Mouse (Mus musculus): ENCODE results near the gene 5031410I06Rik. TPM values are rescaled to one million over a fixed set of nuclear protein-coding genes. Genes with fewer than 3 reads are reported as not detected.
"Not testable (repeated sequence)": the region's sequence is repeated elsewhere in the genome, so short reads cannot be mapped to it uniquely, and the experiment has no call there.

The 5031410I06Rik gene
- 0.20 TPM in 1 of 2 replicates, not detected in the other for polyA plus RNA-seq (2015; fragmentation: Nextera tagmentation; extraction: Ambion mirVana)

DNA sequence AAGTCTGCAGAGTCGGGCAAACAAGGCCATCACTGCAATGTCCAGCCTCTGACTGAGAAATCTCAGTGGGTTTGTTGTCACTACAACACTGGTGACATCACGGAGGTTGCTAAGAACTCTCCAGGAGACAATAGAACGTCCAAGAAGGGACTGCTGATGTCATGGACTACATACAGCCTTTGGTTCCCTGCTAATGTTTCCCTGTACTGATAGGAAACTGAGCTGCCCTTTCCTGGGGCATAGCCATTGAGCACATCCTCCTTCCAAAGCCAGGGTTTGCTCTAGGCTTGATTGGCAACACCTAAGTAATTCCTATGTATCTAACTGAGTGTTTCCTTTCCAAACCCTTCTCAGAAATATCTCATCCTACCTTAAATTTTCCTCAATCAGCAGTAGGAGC, at the start of gene 5031410I06Rik:
Gene 5031410I06Rik (minus strand): TSS at position 101 of the 400 bp plus-strand sequence.
- WGBS: no CpG with 5 or more reads among the region's 3 CpGs
- H3K9ac ChIP-seq (ENCODE audit: low read length); H3K9me3 ChIP-seq (ENCODE audit: control insufficient read depth, low read length); H3K27me3 ChIP-seq (ENCODE audit: control insufficient read depth, insufficient read depth, low read depth, low read length); H3K4me2 ChIP-seq (ENCODE audit: low read depth, low read length); H3K4me3 ChIP-seq (ENCODE audit: low read length); H3K27ac ChIP-seq (ENCODE audit: low read length); ATAC-seq (ENCODE audit: low read depth); H3K36me3 ChIP-seq (ENCODE audit: control insufficient read depth, insufficient read depth, low read length); H3K4me1 ChIP-seq (replicated peaks; ENCODE audit: control insufficient read depth, insufficient read depth, low read length): not testable (repeated sequence)

DNA sequence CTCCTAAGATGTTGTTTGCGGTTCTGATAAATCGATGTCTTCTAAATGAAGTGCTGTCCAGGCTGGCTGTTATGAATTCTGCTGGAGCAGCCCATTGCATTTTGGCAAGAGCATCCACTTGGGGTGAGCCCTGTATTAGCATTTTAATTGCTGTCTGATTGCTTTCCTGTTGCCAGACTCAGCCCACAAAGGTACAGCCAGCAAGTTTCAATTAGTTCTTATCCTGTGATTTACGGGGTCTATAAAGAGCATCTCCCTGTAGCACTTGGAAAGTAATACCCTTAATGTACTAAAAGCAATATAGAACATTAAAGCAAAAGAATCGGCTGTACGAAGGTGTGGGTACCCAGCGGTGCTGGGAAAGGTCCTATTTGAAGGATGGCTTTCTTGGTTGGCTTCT, 37.7 kb upstream of the 5031410I06Rik start:
- H3K27ac ChIP-seq (ENCODE audit: low read length): no peak overlapping the region
- H3K9ac ChIP-seq (ENCODE audit: low read length): no peak overlapping the region
- H3K4me3 ChIP-seq (ENCODE audit: low read length): no peak overlapping the region
- WGBS: 87% methylated on average over 6 of the region's 6 CpGs
- no peaks in the 10 kb centered on the region for H3K27me3 ChIP-seq (ENCODE audit: control insufficient read depth, insufficient read depth, low read depth, low read length)
- no peaks in the 10 kb centered on the region for H3K9me3 ChIP-seq (ENCODE audit: control insufficient read depth, low read length)
- H3K4me2 ChIP-seq (ENCODE audit: low read depth, low read length): no peak overlapping the region
- no peaks in the 10 kb centered on the region for H3K36me3 ChIP-seq (ENCODE audit: control insufficient read depth, insufficient read depth, low read length)
- H3K4me1 ChIP-seq (replicated peaks; ENCODE audit: control insufficient read depth, insufficient read depth, low read length): no peaks in the 10 kb centered on the region
- no peak for ATAC-seq (ENCODE audit: low read depth)

DNA sequence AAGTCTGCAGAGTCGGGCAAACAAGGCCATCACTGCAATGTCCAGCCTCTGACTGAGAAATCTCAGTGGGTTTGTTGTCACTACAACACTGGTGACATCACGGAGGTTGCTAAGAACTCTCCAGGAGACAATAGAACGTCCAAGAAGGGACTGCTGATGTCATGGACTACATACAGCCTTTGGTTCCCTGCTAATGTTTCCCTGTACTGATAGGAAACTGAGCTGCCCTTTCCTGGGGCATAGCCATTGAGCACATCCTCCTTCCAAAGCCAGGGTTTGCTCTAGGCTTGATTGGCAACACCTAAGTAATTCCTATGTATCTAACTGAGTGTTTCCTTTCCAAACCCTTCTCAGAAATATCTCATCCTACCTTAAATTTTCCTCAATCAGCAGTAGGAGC, 16.2 kb upstream of the 5031410I06Rik start, which contains the start of gene Gm10220:
Gene Gm10220 (minus strand): TSS at position 101 of the 400 bp plus-strand sequence.
- not testable (repeated sequence) for H3K9me3 ChIP-seq (ENCODE audit: control insufficient read depth, low read length); H3K27me3 ChIP-seq (ENCODE audit: control insufficient read depth, insufficient read depth, low read depth, low read length); H3K36me3 ChIP-seq (ENCODE audit: control insufficient read depth, insufficient read depth, low read length); H3K4me2 ChIP-seq (ENCODE audit: low read depth, low read length); H3K9ac ChIP-seq (ENCODE audit: low read length); H3K4me1 ChIP-seq (replicated peaks; ENCODE audit: control insufficient read depth, insufficient read depth, low read length); ATAC-seq (ENCODE audit: low read depth); H3K4me3 ChIP-seq (ENCODE audit: low read length); H3K27ac ChIP-seq (ENCODE audit: low read length)
- no CpG with 5 or more reads among the region's 3 CpGs for WGBS

GRCm38 (mm10) chr5:26089191-26089590, 16.0 kb downstream of the 5031410I06Rik start, which contains the start of gene Gm10471:
Gene Gm10471, minus strand, starts transcription at chr5:26089291.
- H3K27me3 ChIP-seq (ENCODE audit: control insufficient read depth, insufficient read depth, low read depth, low read length); H3K4me1 ChIP-seq (replicated peaks; ENCODE audit: control insufficient read depth, insufficient read depth, low read length); H3K9me3 ChIP-seq (ENCODE audit: control insufficient read depth, low read length); H3K4me2 ChIP-seq (ENCODE audit: low read depth, low read length); H3K36me3 ChIP-seq (ENCODE audit: control insufficient read depth, insufficient read depth, low read length); H3K9ac ChIP-seq (ENCODE audit: low read length); ATAC-seq (ENCODE audit: low read depth); H3K4me3 ChIP-seq (ENCODE audit: low read length); H3K27ac ChIP-seq (ENCODE audit: low read length): not testable (repeated sequence)
- WGBS: 47% methylated on average over 1 of the region's 1 CpGs

- not testable (repeated sequence) for ATAC-seq (ENCODE audit: low read depth); H3K27ac ChIP-seq (ENCODE audit: low read length)
Observed at GRCm38 (mm10) chr5:26079023-26079422, 26.1 kb downstream of the 5031410I06Rik start.

GRCm38 (mm10) chr5:26070716-26071115, 34.4 kb downstream of the 5031410I06Rik start:
- H3K9ac ChIP-seq (ENCODE audit: low read length): no peak overlapping the region
- no peaks in the 10 kb centered on the region for H3K36me3 ChIP-seq (ENCODE audit: control insufficient read depth, insufficient read depth, low read length)
- H3K4me1 ChIP-seq (replicated peaks; ENCODE audit: control insufficient read depth, insufficient read depth, low read length): no peaks in the 10 kb centered on the region
- peaks cover 3% of the 10 kb centered on the region; the same call in 1 of the 2 replicates for H3K9me3 ChIP-seq (ENCODE audit: control insufficient read depth, low read length)
- H3K27ac ChIP-seq (ENCODE audit: low read length): no peak overlapping the region
- H3K4me3 ChIP-seq (ENCODE audit: low read length): no peak overlapping the region
- no peaks in the 10 kb centered on the region for H3K27me3 ChIP-seq (ENCODE audit: control insufficient read depth, insufficient read depth, low read depth, low read length)
- no peak overlapping the region for H3K4me2 ChIP-seq (ENCODE audit: low read depth, low read length)
- WGBS: 83% methylated on average over 24 of the region's 24 CpGs
- ATAC-seq (ENCODE audit: low read depth): no peak

More at GRCm38 (mm10) chr5:26079023-26079422, 26.1 kb downstream of the 5031410I06Rik start:
- not testable (repeated sequence) for H3K4me2 ChIP-seq (ENCODE audit: low read depth, low read length); H3K27me3 ChIP-seq (ENCODE audit: control insufficient read depth, insufficient read depth, low read depth, low read length); H3K4me1 ChIP-seq (replicated peaks; ENCODE audit: control insufficient read depth, insufficient read depth, low read length); H3K9me3 ChIP-seq (ENCODE audit: control insufficient read depth, low read length); H3K9ac ChIP-seq (ENCODE audit: low read length); H3K36me3 ChIP-seq (ENCODE audit: control insufficient read depth, insufficient read depth, low read length); H3K4me3 ChIP-seq (ENCODE audit: low read length)

DNA sequence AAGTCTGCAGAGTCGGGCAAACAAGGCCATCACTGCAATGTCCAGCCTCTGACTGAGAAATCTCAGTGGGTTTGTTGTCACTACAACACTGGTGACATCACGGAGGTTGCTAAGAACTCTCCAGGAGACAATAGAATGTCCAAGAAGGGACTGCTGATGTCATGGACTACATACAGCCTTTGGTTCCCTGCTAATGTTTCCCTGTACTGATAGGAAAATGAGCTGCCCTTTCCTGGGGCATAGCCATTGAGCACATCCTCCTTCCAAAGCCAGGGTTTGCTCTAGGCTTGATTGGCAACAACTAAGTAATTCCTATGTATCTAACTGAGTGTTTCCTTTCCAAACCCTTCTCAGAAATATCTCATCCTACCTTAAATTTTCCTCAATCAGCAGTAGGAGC, 46.7 kb downstream of the 5031410I06Rik start, which contains the start of gene Gm7347:
Gene Gm7347 (minus strand): TSS at position 101 of the 400 bp plus-strand sequence.
- not testable (repeated sequence) for H3K27me3 ChIP-seq (ENCODE audit: control insufficient read depth, insufficient read depth, low read depth, low read length); H3K9me3 ChIP-seq (ENCODE audit: control insufficient read depth, low read length); H3K27ac ChIP-seq (ENCODE audit: low read length); H3K4me2 ChIP-seq (ENCODE audit: low read depth, low read length); ATAC-seq (ENCODE audit: low read depth); H3K36me3 ChIP-seq (ENCODE audit: control insufficient read depth, insufficient read depth, low read length); H3K9ac ChIP-seq (ENCODE audit: low read length); H3K4me1 ChIP-seq (replicated peaks; ENCODE audit: control insufficient read depth, insufficient read depth, low read length); H3K4me3 ChIP-seq (ENCODE audit: low read length)
- WGBS: no CpG with 5 or more reads among the region's 2 CpGs

Other genes with a start within 250 kb of the 5031410I06Rik start
- gene Gm21663, start 163.0 kb downstream of the 5031410I06Rik start, polyA plus RNA-seq (2015; fragmentation: Nextera tagmentation; extraction: Ambion mirVana): not detected in 2 replicates
- gene Gm21671, start 150.9 kb downstream of the 5031410I06Rik start, polyA plus RNA-seq (2015; fragmentation: Nextera tagmentation; extraction: Ambion mirVana): not detected in 2 replicates
- gene Gm21680, start 132.7 kb downstream of the 5031410I06Rik start, polyA plus RNA-seq (2015; fragmentation: Nextera tagmentation; extraction: Ambion mirVana): not detected in 2 replicates
- not detected in 2 replicates for gene Gm21698, start 116.7 kb downstream of the 5031410I06Rik start, polyA plus RNA-seq (2015; fragmentation: Nextera tagmentation; extraction: Ambion mirVana)
- gene Gm1979, start 100.6 kb downstream of the 5031410I06Rik start, polyA plus RNA-seq (2015; fragmentation: Nextera tagmentation; extraction: Ambion mirVana): not detected in 2 replicates
- not detected in 2 replicates for gene Gm5862, start 82.4 kb downstream of the 5031410I06Rik start, polyA plus RNA-seq (2015; fragmentation: Nextera tagmentation; extraction: Ambion mirVana)
- gene Speer4a, start 65.8 kb downstream of the 5031410I06Rik start, polyA plus RNA-seq (2015; fragmentation: Nextera tagmentation; extraction: Ambion mirVana): not detected in 2 replicates
- not detected in 2 replicates for gene Gm7347, start 46.8 kb downstream of the 5031410I06Rik start, polyA plus RNA-seq (2015; fragmentation: Nextera tagmentation; extraction: Ambion mirVana)
- not detected in 2 replicates for gene Gm10471, start 16.1 kb downstream of the 5031410I06Rik start, polyA plus RNA-seq (2015; fragmentation: Nextera tagmentation; extraction: Ambion mirVana)
- gene Gm10220, start 16.1 kb upstream of the 5031410I06Rik start, polyA plus RNA-seq (2015; fragmentation: Nextera tagmentation; extraction: Ambion mirVana): 0.08 TPM in 1 of 2 replicates, not detected in the other
- gene Gm7361, start 152.3 kb upstream of the 5031410I06Rik start, polyA plus RNA-seq (2015; fragmentation: Nextera tagmentation; extraction: Ambion mirVana): not detected in 2 replicates